Mouse (Mus musculus) cerebellum, adult 2 months (tissue): ENCODE data around the gene Fam53b.

ENCODE experiments used
- CTCF ChIP-seq: fragments of 200-500 bp; IDR thresholded peaks from 2 replicates; pipeline ENCODE4 v1.5.1; 2011; ENCODE audit warnings: low read depth, mild to moderate bottlenecking, control low read depth, low read length, moderate library complexity, borderline replicate concordance; ENCODE audit not compliant: insufficient read depth
- POLR2A ChIP-seq: fragments of 200-500 bp; IDR thresholded peaks from 2 replicates; pipeline ENCODE4 v1.6.1; 2011; ENCODE audit warnings: low read length, control low read depth, borderline replicate concordance; ENCODE audit not compliant: insufficient read depth

GRCm38 (mm10) chr7:132699639-132700038 lies 114.0 kb downstream of the Fam53b start:
- no peak for TF ChIP-seq CTCF
- TF ChIP-seq POLR2A: no peak
